Mouse (Mus musculus): ENCODE measurements around the gene Qdpr.

- no peak for TF ChIP-seq CTCF (IDR thresholded peaks at IDR 0.05; ENCODE audit: extremely low read depth, insufficient read length, insufficient replicate concordance, low read depth, low read length)
- no peak for TF ChIP-seq POLR2A (IDR thresholded peaks at IDR 0.05; ENCODE audit: low read depth, low read length)
Measured at GRCm38 (mm10) chr5:45496930-45497550, 47.0 kb upstream of the Qdpr start.
